Mouse (Mus musculus): Measurements from ENCODE around the gene Alox12b. TPM values are rescaled to one million over a fixed set of nuclear protein-coding genes. Genes with fewer than 3 reads are reported as not detected.
A peak's percentile ranks its signal among the peaks of the same experiment; 100 is the strongest.

Gene Alox12b
- total RNA-seq, 2 experiments from 2014 or later: not detected

GRCm38 (mm10) chr11:69123056-69123692 is 33.6 kb upstream of the Alox12b start:
- DNase-seq (ENCODE audit: low spot score in 2 of 2): peak; percentile 86 to 93

GRCm38 (mm10) chr11:69123693-69124497 is 32.9 kb upstream of the Alox12b start:
- DNase-seq (ENCODE audit: low spot score in 2 of 2): peak; percentile 93 to 95

- peak; percentile 61 to 62 for DNase-seq (ENCODE audit: low spot score in 2 of 2)
Measured at GRCm38 (mm10) chr11:69124498-69124847, 32.3 kb upstream of the Alox12b start.

- DNase-seq (ENCODE audit: low spot score in 2 of 2): peak; percentile 73 to 76
Measured at GRCm38 (mm10) chr11:69125041-69125851, 31.5 kb upstream of the Alox12b start.

- DNase-seq (ENCODE audit: low spot score in 2 of 2): no peak
Measured at GRCm38 (mm10) chr11:69125852-69125918, 31.1 kb upstream of the Alox12b start, which contains the start of gene Aloxe3. Aloxe3 (plus strand) TSS chr11:69125896.

GRCm38 (mm10) chr11:69125919-69126705 is 30.7 kb upstream of the Alox12b start:
- peak in 1 of 2 experiments; percentile 36 for DNase-seq (ENCODE audit: low spot score in 2 of 2)

- DNase-seq (ENCODE audit: low spot score in 2 of 2): no peak
Measured at GRCm38 (mm10) chr11:69126706-69127095, 30.1 kb upstream of the Alox12b start.

- no peak for DNase-seq (ENCODE audit: low spot score in 2 of 2)
Measured at GRCm38 (mm10) chr11:69128426-69129122, 28.2 kb upstream of the Alox12b start.

- no peak for DNase-seq (ENCODE audit: low spot score in 2 of 2)
Measured at GRCm38 (mm10) chr11:69133566-69133922, 23.2 kb upstream of the Alox12b start.

- peak; percentile 47 to 55 for DNase-seq (ENCODE audit: low spot score in 2 of 2)
Measured at GRCm38 (mm10) chr11:69133923-69134621, 22.7 kb upstream of the Alox12b start.

GRCm38 (mm10) chr11:69134622-69134968 is 22.2 kb upstream of the Alox12b start:
- DNase-seq (ENCODE audit: low spot score in 2 of 2): no peak

GRCm38 (mm10) chr11:69135361-69135760 is 21.4 kb upstream of the Alox12b start:
- DNase-seq (ENCODE audit: low spot score in 2 of 2): no peak

GRCm38 (mm10) chr11:69147546-69147945 is 9.2 kb upstream of the Alox12b start:
- DNase-seq (ENCODE audit: low spot score in 2 of 2): no peak

- no peak for DNase-seq (ENCODE audit: low spot score in 2 of 2)
Measured at GRCm38 (mm10) chr11:69148451-69148960, 8.3 kb upstream of the Alox12b start.

GRCm38 (mm10) chr11:69149728-69150127 is 7.1 kb upstream of the Alox12b start:
- no peak for DNase-seq (ENCODE audit: low spot score in 2 of 2)

- DNase-seq (ENCODE audit: low spot score in 2 of 2): peak; percentile 60 to 70
Measured at GRCm38 (mm10) chr11:69150444-69150843, 6.3 kb upstream of the Alox12b start.

GRCm38 (mm10) chr11:69151004-69151403 is 5.8 kb upstream of the Alox12b start:
- DNase-seq (ENCODE audit: low spot score in 2 of 2): no peak

GRCm38 (mm10) chr11:69153831-69154230 is 3.0 kb upstream of the Alox12b start:
- no peak for DNase-seq (ENCODE audit: low spot score in 2 of 2)

- DNase-seq (ENCODE audit: low spot score in 2 of 2): no peak
Measured at GRCm38 (mm10) chr11:69155351-69155750, 1.4 kb upstream of the Alox12b start.

GRCm38 (mm10) chr11:69169313-69169712 is 12.5 kb downstream of the Alox12b start:
- DNase-seq (ENCODE audit: low spot score in 2 of 2): no peak

All from adrenal gland, adult 18-20 months (tissue).